Mouse (Mus musculus) MEL-GATA-1-ER (cell line): ENCODE measurements around the gene Gzmm.

Experiments
- DNase-seq: peaks from one replicate; pipeline ENCODE4 v3.0.0-alpha.2; 2012; ENCODE audit warnings: low read depth; ENCODE audit errors: extremely low read depth

The Gzmm gene

GRCm38 (mm10) chr10:79680606-79681495 is 8.0 kb upstream of the Gzmm start:
- DNase-seq = no peak

GRCm38 (mm10) chr10:79681591-79682245 is 7.1 kb upstream of the Gzmm start, which contains the start of gene Cdc34:
TSS of gene Cdc34 (plus strand) at chr10:79682195.
- peak; percentile 90 for DNase-seq

GRCm38 (mm10) chr10:79682551-79682915 is 6.3 kb upstream of the Gzmm start:
- DNase-seq = no peak

- no peak for DNase-seq
These were observed 5.8 kb upstream of the Gzmm start for GRCm38 (mm10) chr10:79682916-79683582.

- DNase-seq = no peak
These were observed 4.8 kb upstream of the Gzmm start for GRCm38 (mm10) chr10:79683726-79684640.

GRCm38 (mm10) chr10:79684770-79685600 is 3.8 kb upstream of the Gzmm start:
- no peak for DNase-seq

GRCm38 (mm10) chr10:79686219-79686618 is 2.6 kb upstream of the Gzmm start:
- DNase-seq = no peak

- no peak for DNase-seq
These were observed 2.1 kb upstream of the Gzmm start for GRCm38 (mm10) chr10:79686691-79687090.

- no peak for DNase-seq
These were observed 1.3 kb upstream of the Gzmm start for GRCm38 (mm10) chr10:79687513-79687912.

- DNase-seq = no peak
These were observed 358 bp downstream of the Gzmm start for GRCm38 (mm10) chr10:79689178-79689577.

- no peak for DNase-seq
These were observed 3.2 kb downstream of the Gzmm start for GRCm38 (mm10) chr10:79691986-79692548.

GRCm38 (mm10) chr10:79693580-79694378 is 5.0 kb downstream of the Gzmm start:
- DNase-seq = no peak

- no peak for DNase-seq
These were observed 5.5 kb downstream of the Gzmm start for GRCm38 (mm10) chr10:79694379-79694655.

- DNase-seq = peak; percentile 67
These were observed 6.7 kb downstream of the Gzmm start for GRCm38 (mm10) chr10:79695231-79696128.

GRCm38 (mm10) chr10:79696129-79696651 is 7.4 kb downstream of the Gzmm start:
- no peak for DNase-seq

GRCm38 (mm10) chr10:79697916-79698315 is 9.1 kb downstream of the Gzmm start:
- no peak for DNase-seq

- DNase-seq = no peak
These were observed 9.6 kb downstream of the Gzmm start for GRCm38 (mm10) chr10:79698459-79698858.

- DNase-seq = no peak
These were observed 11.9 kb downstream of the Gzmm start for GRCm38 (mm10) chr10:79700676-79701075.
